Mouse (Mus musculus): ENCODE results near the gene Cyp2j6.
A peak's percentile ranks its signal among the peaks of the same experiment; 100 is the strongest.
"Not testable (repeated sequence)": the region's sequence is repeated elsewhere in the genome, so short reads cannot be mapped to it uniquely, and the experiment has no call there.

The Cyp2j6 gene

DNA sequence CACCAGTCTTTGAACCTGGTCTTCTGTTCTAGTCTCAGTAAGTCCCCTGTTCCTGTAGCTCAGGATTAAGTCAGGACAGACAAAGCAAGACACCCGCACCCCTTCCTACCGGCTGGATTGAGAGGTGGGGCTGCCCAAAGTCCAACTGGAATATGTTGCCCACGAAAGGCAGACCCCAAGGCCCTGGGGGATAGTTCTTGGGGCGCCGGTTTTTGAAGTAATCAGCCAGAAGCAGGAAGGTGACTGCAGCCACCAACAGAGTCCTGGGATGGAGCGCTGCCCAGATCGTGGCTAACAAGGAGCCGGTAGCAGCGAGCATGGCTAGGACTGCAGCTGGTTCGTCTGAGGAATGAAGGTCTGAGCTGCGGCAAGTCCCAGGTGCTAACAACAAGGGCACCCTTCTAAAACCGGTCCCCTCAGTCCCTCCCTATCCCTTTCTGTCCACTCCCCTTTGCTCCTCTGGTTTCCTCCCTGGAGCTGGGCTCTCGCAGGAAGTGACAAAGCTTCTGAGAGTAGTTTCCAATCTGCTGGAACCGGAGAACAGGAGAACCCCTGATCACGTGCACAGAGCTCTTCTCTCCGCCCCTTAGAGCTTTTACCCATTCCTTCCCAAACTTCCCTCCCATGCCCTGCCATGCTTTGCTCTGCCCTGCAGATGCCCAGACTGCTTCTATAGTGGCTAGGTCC lies at the start of gene Cyp2j6:
Gene Cyp2j6 (minus strand): TSS at position 529 of the 687 bp plus-strand sequence.
- DNase-seq, result peak; percentile 58

DNA sequence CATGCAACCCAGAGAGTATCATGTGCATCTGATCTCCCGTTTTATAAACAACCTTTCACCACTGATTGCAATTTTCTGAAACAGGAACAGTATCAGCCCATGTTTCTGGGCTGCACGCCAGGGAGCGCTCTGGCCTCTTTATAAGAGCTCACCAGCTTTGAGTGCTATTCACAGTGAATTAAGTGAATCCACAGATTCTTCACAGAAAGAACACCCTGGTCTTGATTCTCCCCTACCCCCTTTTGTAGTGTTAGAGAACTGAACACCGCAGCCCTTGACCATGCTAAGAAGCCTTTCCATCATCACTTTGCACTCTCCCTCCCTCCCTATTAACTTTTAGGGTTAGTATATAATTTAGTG lies 38.3 kb upstream of the Cyp2j6 start:
- peak; percentile 68 to 81 for DNase-seq

DNA sequence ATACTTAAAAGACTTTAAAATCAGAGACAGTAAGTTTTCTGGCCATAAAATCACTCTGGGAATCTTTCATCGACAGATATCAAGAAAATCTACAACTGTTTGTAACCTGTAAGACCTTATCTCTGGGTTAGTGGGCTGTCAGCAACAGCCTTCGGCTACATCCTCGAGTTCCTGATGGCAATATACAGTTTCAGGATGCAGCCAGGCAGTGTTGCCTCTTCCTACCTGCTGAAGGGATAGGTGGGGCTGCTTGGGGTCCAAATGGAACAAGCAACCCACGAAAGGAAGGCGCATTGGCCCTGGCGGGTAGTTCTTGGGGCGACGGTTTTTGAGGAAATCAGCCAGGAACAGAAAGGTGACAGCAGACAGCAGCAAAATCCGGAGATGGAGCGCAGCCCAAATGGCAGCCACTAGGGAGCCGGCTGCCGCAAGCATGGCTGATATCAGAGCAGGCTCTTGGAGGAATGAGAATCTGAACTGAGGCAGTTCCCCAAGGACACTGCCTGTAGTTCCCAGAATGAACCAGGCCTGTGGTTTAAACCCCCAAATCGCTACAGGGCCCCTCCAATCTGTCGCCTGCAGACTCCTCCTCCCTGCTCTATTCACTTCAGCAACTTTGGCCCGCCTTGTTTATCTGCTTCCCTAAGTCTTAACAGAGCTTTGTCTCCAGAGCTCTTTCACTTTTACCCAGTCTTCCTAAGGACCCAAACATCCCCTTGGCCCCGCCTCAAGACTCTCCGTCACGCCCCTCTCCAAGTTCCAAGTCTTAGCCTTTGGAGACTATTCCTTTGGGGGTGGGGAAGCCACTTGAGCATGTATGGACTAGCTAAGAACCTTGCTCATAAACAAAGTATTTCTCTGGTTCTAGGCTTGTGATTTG lies 37.7 kb upstream of the Cyp2j6 start, which contains the start of gene Cyp2j9:
Gene Cyp2j9 (minus strand): TSS at position 668 of the 880 bp plus-strand sequence.
- peak; percentile 68 to 69 for DNase-seq

DNA sequence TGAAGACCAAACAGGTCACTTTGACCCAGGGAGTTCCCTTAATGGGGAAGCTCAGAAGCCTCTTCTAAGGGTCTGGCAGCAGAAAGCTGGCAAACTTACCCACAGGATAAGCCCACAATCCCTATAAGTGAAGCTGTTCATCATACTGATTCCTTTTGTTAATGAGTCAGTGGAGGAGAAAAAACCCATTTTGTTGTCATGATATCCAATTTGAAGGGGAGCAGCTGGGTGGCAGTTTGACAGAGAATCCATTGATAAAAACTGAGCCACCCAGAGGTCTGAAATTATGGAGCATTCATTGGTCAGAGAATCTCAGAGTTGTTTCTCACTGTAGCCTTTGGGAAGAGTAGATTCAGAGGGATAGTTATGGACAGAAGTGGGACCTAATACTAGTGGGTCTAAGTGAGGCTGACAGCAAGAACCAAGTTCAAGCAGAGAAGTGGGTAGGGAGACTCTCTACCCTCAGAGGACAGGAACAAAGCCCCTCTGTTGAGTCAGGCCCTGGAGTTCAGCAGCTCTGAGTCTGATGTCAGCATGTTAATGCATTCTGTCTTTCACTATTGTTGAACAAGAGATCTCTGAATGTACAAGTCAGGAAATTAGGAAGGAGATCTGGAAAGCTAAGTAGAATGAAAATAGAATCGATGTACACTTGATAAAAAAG lies 28.1 kb upstream of the Cyp2j6 start:
- DNase-seq, result no peak

DNA sequence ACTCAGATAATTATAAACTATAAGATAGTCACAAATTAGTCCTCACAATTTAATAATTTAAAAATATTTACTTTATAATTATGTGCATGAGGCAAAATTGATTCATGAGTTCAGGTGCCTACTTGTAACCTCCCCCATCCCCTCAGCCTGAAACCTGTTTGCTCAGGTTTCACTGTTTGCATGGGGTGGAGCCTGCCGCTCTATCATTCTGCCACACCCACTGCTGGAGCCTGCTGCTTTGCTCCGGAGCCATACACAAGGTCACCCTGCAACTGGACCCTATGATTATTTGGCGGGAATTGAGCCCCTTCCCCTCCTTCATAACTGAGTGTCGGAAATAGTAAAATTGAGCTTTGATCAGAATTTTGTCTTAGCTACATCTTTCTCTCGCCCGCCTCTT lies 26.9 kb upstream of the Cyp2j6 start:
- not testable (repeated sequence) for DNase-seq

DNA sequence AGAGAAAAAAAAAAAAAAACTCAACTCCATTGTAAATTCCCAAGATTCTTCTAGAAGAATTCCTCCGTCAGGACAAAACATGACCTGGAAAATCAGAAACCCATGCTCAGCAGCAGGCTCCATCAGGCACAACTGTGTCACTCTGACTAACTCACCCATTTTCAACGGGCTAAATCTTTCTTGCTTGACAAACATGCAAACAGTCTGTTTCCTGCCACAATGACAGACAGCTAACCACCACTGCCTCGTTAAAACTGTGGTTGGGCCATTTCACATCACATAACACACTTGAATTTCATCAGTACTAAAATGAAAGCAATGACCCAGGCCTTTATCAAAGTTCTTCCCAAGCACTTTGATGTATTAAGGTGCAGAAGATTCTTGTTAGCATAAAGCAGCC lies 16.0 kb upstream of the Cyp2j6 start:
- no peak for DNase-seq

DNA sequence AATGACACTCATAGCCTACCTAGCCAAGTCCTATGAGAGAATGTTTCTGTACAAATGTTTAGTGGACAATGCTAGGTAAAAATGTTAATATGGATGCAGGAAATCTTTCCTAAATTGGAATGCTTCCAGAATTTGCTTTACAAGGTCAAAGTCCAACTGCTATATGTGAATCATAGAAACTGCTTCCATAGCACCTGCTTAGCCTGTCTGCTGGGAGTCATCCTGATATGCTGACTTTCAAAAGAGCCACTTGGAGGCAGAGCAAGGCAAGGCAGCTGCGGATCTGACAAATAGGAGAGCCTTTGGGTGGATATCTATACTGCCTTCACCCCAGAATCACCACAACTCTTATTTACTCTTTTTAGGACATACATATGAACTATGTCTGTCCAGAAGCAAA lies 14.5 kb upstream of the Cyp2j6 start:
- DNase-seq, result no peak

DNA sequence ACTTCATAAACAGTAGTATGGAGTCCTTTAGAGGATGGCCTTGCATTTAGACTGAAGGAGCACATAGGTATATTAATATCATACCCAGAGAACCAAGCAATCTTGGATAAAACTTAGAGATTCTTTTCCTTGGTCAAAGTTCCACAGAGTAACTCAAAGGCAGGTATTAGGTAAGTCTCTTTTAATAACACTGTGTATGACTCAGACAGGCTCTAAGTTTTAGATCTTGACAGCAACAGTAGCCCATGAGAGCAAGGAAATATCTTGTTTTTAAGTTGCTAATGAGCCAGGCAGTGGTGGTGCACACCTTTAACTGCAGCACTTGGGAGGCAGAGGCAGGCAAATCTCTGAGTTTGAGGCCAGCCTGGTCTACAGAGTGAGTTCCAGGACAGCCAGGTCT lies 12.3 kb upstream of the Cyp2j6 start:
- DNase-seq, result no peak

DNA sequence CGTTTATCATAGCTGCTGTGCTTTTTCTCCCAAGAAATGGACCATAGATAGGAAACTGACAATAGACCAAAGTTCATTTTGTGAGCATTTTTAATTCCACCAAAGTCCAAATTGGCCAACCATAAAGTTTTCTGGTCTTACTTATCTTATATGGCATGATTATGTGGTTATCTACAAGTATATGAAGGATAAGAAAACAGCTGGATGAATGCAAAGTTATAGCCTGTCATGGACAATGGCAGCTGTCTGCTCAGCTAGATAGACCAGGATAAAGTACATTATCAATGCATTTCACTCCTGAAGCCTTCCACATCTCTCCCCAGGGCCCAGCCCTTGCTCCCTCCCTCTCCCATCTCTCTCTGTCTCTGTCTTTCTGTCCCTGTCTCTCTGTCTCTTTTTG lies 7.0 kb upstream of the Cyp2j6 start:
- DNase-seq, result no peak

DNA sequence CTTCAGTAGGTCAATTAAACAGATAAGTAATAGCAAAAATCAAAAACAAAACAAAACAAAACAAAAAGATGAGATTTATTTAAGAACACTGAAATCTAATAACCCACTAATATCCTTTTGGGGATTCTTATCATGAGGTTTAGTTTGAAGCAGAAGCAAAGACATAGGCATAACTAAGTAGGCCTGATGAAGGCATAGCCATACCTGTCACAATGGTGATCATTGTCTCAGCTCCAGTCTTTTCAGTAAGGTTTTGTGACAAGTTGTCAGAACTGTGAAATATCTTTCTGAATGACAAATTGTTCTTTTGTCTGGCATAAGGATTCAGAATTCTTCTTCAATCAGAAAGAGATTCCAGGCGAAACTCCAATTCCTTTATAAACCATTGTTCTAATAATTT lies 6.3 kb upstream of the Cyp2j6 start:
- no peak for DNase-seq

DNA sequence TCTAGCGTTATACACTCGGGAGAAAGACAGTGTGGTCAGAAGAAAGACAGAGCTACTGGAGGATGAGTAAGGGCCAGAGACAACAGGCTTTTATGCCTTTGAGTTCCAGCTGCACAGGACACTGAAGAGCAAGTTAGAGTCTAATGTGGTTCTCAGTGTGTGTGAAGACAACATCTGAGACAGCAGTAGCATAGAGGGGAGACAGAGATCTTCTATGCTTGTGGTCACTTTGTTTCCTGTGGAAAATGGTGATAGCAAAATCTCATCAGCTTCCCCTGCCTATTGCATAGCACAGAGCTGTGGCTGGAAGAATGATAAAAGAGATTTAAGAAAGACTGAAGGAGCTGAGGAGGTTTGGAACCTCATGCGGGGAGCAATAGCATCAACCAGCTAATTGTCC lies 1.8 kb downstream of the Cyp2j6 start:
- DNase-seq, result no peak

DNA sequence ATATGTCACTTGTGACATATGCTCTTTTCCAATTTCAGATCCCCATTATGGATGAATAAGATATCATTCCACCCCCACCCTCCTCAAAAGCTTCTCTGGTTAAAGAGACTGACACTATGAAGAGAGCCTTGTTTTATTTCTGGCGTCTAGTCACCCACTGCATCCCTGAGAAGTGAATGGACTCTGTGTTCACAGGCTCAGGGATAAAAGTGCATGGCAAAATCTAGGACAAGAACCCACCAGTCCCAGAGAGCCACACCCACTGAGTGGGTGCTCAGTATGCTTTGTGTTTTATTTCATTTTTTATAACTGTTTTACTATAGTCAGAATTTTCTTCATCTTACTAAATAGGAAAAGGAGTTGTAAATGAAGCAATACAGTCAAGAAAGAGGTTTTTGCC lies 7.5 kb downstream of the Cyp2j6 start:
- no peak for DNase-seq

DNA sequence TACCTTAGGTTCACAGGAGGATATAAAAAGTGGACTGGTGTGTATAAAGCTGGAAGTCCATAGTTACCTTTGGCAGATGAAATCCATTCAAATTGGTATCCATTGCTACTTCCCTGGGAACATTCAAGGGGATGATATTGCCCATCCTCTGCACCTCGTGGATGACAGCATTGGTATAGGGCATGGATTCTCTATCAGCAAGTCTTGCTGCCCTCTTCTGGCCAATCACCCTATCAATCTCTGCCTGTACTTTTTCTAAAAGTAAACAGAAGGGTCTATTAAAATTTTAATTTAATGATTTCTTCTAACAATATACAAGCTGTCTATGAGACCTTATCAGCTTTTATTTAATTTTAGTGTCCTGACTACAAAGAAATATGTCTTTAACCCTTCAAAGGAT lies 27.7 kb downstream of the Cyp2j6 start:
- peak; percentile 44 to 47 for DNase-seq

DNA sequence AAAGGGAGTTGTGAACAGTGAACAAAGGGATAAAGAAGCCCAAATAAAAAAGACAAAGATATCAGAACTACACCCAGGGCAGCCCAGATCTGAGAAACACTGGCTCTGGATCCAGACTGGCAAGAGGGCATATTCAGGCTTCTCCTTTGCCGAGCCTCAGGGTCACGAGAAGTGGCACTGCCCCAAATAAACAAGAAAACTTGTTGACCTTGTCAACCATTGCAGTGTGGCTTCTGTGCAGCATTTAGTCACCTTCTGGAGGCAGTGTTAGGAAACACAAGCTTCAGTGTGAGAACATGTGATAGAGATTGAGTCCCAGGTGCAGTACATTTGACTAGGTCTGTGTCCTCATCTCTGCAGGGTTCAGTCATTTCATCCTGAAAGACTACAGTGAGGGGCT lies 31.2 kb downstream of the Cyp2j6 start:
- DNase-seq, result no peak

DNA sequence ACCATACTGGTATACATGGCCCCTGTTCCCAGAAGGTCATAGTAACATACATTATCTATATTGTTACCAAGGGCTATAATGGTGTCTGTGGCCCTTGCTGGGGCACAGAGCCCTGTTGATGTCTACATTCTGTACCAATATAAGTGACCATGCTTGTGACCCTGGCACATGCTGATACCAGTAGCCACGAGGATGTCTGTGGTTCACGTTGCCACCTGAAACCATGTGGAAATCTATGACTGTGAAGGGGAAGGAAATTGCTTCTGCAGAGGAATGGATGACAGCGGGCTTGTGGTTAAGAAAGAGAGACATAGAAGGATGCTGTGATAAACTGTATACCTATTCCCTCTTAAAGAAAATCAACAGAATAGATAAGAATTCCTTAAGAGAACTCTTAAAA lies 43.4 kb downstream of the Cyp2j6 start:
- DNase-seq, result no peak

DNA sequence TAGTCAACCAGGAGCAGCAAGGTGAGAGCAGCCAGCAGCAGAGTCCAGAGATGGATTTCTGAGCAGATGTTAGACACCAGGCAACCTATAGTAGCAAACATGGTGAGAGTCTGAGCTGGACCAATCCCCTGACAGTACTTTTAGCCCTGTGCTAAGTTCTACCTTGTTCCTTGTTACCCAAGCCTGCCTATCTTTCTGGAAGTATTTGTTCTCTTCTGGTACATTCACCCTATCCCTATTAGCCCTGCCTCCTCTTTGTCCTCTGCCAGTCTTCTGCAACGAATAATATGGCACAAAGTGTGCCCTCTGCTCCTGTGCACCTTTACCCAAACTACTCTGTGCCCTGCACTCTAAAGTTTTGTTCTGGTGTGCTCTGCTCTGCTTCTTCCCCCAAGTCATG lies 46.2 kb downstream of the Cyp2j6 start, which contains the start of gene Cyp2j8:
Gene Cyp2j8 (minus strand): TSS at position 101 of the 400 bp plus-strand sequence.
- DNase-seq, result no peak
